Mouse (Mus musculus): ENCODE measurements around the gene Skap1.

Gene Skap1

DNA sequence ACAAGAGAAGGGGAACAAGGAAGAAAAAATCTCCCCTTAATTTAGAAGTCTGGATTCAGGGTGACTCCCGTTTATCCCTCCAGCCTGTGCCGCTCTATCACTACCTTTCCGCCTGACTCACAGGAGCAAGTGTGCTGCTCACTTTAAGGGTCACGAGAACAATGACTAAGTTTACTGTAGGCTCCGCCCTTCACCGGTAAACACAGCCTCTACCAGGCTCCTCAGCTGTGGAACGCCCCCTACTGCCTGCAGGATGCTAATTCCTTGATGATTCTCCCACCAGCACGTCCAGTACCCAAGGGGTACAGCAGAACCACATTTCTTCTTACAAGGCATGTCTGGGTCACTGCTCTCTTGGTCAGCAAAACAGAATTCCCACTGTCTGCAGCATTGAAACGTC, 158.4 kb downstream of the Skap1 start:
- DNase-seq (ENCODE audit: low read depth) = peak; percentile 34

DNA sequence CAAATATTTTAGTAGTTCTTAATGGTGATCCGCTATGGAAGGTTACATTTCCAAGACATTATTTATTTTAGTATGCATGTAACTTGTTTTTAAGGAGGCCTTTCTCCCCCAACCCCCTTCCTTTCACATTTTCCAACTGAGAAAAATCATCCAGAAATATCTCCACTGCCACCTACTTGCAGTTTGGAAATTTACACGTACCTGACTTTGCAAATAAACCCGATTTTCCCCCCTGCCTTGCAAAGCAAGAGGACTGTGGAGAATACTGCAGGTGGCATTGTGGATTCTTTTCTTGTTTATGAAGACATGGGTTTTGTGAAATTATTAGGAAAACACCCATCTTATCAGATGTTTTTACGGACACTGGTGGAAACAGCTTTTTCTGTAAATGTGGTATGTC, 160.0 kb downstream of the Skap1 start:
- DNase-seq (ENCODE audit: low read depth) = no peak

DNA sequence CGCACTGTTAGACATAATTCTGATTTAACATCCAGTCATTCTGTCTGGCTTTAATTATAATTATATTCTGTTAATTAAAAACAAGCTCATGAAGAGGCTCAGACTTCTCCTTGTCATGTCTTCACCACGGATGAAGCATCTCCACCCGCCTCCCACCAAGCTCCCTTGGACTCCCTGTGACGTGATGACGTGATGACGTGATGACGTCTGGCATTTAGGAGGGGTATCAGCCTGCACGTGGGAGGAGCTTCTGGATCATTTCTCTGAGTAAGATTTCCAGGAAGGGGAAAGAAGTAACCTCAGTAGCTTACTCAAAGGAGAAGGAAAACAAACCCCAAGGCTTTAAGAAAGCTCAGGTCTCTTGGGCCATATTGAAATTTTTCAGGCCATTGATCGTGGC, 165.4 kb downstream of the Skap1 start:
- DNase-seq (ENCODE audit: low read depth) = no peak

DNA sequence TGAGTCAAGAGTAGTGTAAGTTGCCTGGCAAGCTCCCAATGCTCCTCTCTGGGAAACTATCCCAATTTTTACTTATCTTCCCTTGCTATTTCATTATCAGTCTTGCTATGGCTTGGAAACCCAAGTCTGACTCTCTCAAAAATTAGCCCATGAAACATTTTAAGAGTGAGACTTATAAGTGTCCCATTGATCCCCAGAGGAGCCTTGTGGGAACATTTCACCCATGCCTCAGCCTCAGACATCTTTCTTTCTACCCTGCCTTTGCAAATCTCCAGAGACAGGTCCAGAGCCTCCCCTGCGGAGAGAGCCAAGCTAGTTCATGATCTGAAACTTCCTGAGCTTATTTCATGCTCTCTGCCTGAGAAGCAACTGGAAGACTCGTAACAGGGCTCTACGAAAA, 167.1 kb downstream of the Skap1 start:
- no peak for DNase-seq (ENCODE audit: low read depth)

DNA sequence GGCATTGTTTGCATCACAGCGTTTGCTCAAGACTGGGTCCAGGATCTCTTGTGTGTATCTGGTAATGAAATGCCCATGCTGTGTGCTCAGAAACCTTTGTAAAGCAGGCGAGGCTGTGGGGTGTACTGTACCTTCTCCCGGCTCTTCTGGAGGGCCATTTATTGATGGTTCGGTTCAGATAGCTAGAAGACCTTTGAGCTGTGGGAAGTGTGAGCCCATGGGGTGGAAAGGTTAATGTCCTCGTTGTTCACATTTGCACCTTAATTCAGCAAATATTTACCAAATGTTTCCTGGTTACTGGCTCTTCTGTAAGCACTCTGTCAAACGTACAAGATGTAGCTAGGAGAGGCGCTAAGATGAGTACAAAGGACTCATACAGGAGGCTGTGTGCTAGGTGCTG, 173.5 kb downstream of the Skap1 start:
- DNase-seq (ENCODE audit: low read depth) = no peak

DNA sequence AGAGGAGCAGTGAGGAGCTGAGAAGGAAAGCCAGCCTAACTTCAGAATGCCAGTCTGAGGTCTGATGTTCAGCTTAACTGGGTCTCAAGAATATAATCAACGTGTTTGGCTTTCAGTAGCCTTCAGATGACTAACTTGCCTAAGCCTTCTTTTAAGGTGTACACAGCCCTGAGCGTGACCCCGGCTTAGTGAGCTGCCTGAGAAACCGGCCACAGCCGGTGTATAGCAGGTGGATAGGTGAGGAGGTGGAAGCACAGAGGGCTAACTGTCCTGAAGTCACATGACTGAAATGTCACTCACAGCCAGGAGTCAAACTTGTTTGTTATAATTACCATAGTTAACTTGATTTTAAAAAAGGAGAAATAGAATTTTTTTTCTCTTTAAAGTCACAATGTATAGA, 175.4 kb downstream of the Skap1 start:
- DNase-seq (ENCODE audit: low read depth) = no peak

DNA sequence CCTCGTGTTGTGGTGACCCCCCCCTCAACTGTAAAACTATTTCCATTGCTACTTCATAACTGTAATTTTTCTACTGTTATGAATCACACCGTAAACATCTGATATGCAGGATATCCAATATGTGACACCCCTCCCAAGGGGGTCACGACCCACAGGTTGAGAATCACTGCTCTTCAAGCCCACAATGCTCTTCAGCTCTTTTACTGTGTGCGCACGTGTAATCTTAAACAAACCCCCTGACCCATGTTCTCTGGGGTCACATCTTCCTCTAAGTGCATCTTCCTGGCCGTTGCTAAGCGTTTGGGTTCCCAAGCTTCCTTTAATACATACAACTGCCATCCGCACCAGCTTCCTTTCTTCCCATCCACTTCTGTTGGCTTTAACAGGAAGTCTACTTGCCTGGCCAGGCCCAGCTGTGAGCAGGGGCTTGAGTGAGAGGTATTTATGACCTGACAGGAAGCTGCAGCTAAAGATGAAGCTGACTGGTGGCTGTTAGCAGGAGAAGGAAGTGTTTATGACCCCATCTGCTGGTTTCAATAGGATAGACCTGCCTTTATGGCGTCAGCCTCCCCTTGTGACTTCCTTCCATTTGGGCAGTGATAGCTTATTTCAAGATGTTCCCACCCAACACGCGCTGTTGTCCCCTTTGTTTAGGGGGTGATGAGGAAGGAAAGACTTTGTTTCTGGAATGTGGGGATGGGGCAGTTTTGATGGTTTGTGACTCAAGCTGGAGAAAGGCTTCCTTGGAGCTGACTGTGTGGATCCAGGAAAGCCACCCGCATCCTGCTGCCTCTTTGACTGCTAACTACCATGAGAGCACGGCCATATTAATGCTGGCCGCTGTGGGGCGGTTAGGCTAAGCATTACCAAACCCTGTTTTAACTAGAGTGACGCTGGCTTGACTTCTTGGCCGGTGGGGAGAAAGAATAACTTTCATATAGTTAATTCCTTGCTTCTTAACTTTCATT, 178.1 kb downstream of the Skap1 start:
- peak; percentile 20 for DNase-seq (ENCODE audit: low read depth)

DNA sequence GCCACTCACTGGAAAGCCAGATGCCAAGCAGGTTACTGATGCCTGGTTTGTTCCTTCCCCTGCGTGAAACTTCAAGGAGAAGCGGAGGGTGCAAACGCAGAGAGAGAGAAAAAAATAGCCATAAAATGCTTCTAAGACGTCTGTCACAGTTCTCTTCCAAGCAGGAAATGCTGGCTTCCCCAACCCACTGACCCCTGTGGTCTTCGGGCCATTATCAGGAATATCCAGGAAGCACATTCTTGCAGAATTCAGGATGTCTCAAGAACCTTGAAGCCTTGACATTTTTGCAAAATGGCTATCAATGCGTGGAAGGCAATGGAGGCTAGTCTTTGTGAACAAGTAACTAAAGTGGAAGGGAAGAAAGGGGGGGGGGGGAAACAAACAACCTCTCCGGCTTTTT, 180.6 kb downstream of the Skap1 start:
- no peak for DNase-seq (ENCODE audit: low read depth)

DNA sequence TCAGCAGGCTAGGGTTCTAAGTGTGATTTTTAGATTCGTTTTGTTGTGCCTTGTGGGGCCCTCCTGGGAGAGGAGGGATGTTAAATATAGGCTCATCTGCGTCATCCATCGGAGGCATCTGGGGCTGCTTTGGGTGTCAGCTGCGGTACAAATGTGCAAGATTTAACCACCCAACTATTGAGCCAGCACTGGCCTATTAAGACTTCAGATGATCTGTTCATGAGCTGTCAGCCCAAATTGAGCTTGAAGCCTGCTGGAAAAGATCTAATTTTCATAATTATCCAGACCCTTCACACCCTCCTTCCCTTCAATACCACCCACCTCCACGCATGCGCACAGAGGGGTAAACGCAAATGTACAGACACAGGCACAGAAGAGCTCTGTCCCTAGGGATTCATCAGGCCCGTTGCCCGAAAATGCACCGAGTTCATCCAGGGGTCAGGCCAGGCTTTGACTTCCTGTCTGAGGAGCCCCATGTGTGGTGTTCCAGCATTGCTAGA, 181.2 kb downstream of the Skap1 start:
- DNase-seq (ENCODE audit: low read depth) = no peak

DNA sequence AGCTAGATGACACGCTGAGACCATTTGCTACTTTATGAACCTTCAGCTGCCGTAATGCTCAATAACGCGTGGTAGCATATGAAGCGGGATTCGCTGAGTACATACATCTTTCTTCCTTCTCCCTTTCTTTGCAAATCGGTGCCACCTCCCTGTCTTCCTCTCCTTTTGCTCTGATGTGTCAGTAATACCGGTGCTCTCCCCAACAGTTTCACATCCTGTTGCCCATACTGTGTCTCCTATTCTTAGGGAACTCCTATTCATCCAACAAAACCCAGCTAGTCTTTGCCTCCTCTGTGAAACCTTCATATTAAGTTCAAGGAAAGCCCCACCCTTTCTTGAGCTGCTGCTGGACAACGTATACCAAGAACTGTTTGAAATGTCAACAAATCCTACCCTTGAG, 187.5 kb downstream of the Skap1 start:
- no peak for DNase-seq (ENCODE audit: low read depth)

DNA sequence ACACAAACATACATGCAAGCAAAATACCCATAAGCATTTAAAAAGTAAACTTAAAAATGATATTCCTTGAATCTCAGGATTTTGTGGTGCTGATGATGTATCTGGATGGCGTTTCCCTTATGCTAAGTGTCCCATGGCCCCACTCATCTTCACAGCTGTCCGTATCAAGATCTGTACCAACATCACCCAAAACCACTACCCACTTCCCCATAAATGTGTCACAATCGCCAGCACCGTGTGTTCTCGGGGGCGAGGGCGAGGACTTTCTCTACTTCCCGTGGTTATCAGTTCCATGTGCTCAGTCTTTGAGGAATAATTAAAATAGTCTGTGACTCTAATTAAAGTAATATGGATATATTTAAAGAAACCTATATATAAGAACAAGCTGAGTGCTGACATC, 189.5 kb downstream of the Skap1 start:
- DNase-seq (ENCODE audit: low read depth) = no peak

DNA sequence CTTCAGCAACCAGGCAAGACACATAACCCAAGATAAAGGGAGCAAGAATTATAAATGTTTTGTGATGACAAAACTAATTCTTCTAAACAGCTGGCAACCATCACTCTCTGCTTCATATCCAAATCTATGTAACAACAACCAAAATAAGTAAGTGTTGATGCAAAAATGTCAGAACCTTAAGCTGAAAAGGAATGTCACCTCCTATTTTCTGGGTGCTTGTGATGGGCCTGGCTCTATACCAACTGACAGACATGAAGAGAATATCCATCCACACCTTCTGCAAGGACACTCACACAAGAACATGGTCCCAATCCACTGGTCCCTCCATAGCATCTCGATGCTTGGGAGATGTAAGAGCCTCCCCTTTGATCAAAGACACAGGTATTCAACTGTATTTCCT, 194.0 kb downstream of the Skap1 start:
- DNase-seq (ENCODE audit: low read depth) = no peak

DNA sequence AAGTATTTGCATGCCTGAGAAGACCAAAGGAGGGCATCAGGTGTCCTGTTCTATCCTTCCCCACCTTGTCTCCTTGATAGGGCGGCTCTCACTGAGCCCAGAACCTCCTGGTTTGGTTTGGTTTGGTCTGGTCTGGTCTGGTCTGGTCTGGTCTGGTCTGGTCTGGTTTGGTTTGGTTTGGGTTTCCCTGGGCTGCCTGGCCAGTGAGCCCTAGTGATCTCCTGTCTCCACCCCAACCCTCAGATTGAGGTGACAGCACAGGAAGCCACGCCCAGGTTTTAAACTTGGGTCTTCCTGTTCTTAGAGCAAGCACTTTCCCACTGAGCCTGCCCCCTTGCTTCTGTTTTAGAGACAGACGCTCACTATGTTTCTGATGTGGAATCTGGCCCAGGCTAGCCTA, 202.5 kb downstream of the Skap1 start:
- peak; percentile 75 for DNase-seq (ENCODE audit: low read depth)

DNA sequence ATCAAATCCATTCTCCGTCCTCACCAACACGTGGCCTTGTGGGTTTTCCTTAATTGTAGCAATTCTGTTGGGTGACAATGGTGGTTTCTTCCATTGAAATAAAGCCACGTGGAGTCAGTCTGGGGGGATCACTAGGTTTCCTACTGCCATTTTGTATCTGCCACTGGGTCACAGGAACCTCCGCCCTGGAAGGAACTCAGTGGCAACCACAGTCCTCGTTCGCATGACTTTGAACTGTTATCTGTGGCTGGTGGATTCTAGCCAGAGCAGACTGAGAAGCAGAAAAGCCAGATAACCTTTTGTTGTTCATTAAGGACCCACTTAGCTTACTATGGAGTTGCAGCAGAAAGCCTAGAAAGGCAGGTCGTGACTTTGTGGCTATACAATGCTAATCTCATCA, 204.0 kb downstream of the Skap1 start:
- DNase-seq (ENCODE audit: low read depth) = peak; percentile 19

DNA sequence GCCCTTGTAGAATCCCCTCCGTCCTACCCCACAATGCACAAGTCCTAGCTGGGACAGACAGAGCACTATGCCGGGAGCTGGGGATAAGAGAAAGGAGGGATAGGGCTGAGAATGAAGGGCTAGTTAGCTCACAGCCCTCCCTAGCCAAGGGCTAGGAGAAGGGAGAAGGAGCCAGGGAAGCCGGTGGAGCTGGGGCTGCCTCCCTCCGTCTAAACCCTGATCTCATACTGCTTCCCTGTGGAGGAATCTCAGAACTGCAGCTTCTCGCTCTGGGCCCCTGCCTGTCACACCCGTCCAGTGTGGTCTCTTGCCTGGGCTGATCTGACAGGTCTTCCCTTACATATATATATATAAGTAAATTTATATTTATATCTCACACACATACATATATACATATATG, 209.4 kb downstream of the Skap1 start:
- no peak for DNase-seq (ENCODE audit: low read depth)

DNA sequence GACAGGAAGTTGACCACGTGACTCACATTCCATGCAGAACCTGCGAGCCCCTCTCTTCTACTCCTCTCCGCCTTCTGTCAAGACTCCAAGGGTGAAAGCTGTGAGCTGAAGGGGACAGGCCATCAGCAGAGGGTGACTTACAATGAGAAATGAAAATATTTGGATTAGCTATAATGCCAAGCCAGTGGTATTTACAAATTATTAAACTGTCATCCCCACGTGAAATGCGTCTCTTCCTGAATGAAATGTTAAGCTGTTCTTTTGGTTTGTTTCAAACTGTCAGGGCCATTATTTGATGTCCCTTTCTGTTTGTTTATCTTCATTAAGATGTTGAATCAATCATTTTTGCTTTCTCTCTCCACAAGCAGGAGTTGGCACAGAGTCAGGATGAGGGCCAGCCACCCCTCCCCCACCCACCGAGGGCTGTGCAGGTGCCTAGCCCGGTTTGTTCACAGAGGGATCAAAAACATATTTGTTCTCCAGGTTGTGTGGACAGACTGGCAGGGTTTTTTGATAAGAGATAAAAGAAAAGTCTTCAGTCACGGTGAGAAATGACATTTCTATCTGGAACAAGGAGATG, 210.5 kb downstream of the Skap1 start:
- no peak for DNase-seq (ENCODE audit: low read depth)

DNA sequence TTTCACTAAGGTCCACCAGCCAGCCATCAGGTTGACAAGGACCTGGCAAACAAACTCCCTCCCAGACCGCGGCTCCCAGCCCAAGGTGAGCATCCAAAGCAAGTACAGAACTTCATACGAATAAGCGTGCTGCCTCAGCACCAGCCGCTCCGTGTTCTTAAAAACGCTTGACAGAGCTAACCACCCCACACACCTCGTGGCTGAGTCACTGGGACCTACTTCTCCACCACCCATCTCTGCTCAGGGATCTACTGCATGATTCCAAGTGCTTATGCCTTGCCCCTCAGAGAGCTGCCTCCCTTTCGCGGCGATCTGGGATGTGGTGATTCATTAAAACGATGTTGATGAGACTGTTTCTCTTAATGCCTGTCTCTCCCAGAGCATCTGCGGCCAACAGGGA, 213.6 kb downstream of the Skap1 start:
- no peak for DNase-seq (ENCODE audit: low read depth)

DNA sequence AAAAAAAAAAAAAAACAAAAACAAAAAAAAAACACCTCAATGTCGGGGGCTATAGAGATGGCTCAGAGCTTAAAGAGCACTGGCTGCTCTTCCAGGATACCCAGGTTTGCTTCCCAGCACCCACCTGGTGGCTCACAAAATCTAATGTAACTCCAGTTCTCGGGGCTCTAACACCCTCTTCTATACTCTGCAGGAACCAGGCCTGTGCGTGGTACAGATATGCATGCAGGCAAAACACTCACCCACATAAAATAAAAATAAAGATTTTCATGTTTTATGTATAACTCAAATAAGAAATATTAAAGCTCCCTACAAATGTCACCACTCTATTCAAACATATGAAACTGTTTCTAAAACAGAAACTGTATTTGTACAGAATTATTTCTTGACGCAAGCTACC, 214.6 kb downstream of the Skap1 start:
- no peak for DNase-seq (ENCODE audit: low read depth)

DNA sequence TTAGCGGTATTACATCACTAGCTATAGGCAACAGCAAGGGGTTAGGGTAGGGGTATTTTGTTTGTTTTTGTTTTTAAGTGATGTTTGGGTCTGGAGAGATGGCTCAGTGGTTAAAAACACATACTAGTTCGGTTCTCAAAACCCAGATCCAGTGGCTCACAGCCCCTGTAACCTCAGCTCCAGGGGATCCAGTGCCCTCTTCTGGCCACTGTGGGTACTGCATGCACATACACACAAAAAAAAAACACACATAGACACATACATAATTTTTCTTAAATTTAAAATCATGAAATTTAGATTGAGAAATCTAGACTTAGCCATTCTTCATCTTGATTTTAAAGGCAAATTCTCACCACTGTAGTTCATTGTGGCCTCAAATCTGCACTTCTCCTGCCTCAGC, 221.0 kb downstream of the Skap1 start:
- DNase-seq (ENCODE audit: low read depth) = peak; percentile 59

DNA sequence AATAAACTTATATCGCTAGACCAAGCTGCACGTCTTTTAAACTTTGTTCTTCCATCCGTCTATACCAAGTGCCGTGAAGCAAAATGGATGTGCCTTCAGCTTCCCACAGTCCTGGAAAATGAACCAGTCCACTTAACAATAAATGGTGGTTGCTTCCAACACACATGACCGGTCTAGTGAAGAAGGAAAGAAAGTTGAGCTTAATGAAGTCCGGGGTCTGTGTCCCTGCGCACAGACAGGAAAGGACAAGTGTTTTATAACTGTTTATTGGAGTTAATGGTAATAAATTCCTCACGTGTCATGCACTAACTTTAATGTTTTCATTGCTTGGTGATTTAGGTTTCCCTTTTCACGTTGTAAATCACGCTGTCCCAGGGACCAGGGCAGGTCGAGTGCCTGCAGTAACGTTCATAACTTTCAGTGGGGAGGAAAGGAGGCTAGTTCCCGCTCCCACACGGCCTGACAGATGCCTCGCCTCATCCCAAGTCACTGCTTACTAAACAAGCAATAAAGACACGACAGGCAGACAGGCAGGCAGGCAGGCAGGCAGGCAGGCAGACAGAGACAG, 222.4 kb downstream of the Skap1 start:
- DNase-seq (ENCODE audit: low read depth) = no peak

DNA sequence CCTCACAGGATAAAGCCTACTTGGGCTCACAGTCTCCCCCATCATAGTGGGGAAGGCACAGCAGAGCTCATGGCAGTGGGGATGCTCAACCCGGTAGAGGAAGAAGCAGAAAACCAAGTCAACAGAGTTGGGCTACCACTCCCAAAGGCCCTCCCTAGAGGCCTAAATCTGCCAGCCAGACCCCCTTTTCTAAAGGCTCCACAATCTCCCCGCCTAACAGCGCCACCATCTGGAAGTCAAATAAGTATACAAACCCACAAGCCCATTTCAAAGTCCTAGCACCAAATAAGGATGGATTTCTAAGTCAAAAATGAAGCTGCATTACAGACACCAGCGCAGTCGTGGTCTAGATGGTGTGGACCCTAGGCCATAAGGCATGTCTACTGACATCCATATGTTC, 227.9 kb downstream of the Skap1 start:
- DNase-seq (ENCODE audit: low read depth) = no peak

DNA sequence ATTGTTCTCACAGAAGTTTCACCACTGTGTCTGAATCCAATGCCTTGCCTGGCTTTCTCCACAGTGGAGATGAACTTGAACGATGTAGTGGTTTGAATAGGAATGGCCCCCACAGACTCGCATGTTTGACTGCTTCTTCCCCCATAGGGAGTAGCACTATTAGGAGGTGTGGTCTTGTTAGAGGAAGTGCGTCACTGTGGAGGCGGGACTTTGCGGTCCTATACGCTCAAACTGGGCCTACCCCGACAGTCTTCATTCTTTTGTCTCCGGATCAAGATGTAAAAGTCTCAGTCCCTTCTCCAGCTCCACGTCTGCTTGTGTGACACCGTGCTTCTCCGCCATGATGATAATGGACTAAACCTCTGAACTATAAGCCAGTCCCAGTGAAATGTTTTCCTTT, 229.0 kb downstream of the Skap1 start:
- no peak for DNase-seq (ENCODE audit: low read depth)

DNA sequence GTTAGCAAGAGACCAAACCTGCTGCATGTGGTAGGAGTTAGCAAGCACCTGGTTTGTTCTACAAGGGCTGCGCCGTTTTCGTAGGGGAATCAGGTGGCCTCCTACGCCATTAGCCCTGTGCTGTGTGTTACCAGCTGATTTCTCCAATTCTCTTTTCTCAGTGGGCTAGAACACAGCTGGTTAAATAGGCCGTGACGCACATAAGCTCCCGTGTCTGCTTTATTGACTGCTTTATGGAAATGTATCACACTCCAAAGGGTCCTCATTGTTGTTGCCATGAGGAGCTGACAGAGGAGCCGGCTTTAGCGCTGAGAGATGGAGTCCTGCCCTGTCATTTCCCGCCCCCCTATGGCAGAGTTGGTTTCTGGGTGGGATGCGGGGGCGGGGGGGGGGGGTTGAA, 230.4 kb downstream of the Skap1 start:
- DNase-seq (ENCODE audit: low read depth) = no peak
